Mouse (Mus musculus) effector memory CD4-positive, alpha-beta T cell, adult 7 months (primary cell): ENCODE data around the gene Uhrf1bp1. TPM values are rescaled to one million over a fixed set of nuclear protein-coding genes. Genes with fewer than 3 reads are reported as not detected.

Experiments used
- polyA plus RNA-seq: library from polyadenylated mRNA; unstranded; fragments of 100-300 nt; shearing (Covaris generic); gene quantifications from one replicate; pipeline ENCODE4 v1.2.1, GENCODE M21; 2017

Gene Uhrf1bp1
- polyA plus RNA-seq = 1.5 TPM

DNA sequence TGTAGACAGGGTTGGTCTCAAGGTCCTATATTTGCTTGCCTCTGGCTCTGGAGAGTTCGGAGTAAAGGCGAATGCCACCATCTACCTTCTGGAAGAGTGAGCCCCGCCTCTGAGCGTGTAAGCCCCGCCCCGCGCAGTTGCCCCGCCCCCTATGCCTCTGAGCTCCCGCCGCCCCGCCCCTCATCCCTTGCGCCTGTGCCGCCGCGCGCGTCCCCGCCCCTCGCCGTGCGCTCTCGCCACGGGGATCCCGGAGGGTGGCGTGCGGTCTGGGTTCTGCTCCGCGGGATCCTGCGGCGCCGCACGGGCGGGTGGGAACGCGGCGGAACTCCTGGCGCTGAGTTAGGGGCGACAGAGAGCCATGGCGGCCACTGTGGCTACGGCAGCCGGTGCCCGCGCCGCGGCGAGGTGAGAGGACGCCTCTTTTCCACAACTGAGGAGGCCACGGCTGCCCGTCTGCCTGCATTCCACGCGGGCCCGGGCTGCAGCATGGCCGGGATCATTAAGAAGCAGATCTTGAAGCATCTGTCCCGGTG, at the start of gene Uhrf1bp1:
Uhrf1bp1 (plus strand) TSS at position 177 of the 533 bp plus-strand sequence.

DNA sequence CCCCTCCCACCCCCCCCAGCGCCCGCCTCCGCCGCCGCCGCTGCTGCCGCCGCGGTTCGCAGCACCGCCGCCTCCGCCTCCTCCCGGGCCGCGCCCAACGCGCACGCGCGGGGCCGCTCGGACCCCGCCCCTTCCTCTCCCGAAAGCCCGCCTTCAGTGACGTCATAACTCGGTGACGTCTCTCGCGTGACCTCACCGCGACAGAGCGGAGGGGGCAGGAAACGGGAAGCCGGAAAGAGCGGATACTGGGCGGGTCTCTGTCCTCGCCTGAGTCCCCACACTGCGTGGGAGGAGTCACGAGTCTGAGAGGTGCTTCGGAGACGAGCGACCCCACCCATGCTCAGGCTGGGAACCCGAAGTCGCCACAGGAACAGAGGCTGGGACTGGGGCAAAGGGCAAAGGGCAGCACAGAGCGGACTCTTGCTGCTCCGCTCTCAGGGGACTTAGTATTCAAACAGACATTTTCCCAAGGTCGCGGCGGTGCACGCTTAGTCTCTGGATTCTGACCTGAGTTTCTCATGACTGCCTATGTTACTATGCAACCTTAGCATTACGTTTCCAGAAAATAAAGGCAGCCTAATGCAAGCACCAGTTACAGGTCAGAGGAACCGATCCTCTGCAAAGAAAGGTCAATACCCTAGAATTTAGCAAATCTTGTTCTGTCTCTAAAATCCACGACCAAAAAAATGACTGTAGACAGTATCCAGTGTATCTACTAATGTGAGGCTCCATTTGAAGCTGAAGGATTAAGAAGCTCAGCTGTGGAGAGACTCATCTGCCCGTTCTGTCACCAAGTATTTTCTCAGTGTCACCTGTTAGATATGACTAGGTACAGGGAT, 35.5 kb upstream of the Uhrf1bp1 start, which contains the start of gene D17Wsu92e:
D17Wsu92e (minus strand) TSS at position 81 of the 839 bp plus-strand sequence.

DNA sequence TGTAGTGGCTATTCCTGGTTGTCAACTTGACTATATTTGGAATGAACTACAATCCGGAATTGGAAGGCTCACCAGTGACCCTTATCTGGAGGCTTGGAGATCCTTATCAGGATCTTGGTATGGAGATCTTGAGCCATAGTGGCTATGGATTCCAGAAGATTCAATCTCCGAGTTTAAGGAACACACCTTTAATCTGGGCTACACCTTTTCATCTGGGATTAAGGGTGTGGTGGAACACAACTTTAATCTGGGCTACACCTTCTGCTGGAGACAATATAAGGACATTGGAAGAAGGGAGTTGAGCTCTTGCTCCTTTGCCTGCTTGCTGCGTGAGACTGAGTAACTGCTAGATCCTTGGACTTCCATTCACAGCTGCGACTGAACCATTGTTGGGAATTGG, 18.4 kb upstream of the Uhrf1bp1 start, which contains the start of gene Snrpc:
Snrpc (plus strand) TSS at position 301 of the 400 bp plus-strand sequence.

DNA sequence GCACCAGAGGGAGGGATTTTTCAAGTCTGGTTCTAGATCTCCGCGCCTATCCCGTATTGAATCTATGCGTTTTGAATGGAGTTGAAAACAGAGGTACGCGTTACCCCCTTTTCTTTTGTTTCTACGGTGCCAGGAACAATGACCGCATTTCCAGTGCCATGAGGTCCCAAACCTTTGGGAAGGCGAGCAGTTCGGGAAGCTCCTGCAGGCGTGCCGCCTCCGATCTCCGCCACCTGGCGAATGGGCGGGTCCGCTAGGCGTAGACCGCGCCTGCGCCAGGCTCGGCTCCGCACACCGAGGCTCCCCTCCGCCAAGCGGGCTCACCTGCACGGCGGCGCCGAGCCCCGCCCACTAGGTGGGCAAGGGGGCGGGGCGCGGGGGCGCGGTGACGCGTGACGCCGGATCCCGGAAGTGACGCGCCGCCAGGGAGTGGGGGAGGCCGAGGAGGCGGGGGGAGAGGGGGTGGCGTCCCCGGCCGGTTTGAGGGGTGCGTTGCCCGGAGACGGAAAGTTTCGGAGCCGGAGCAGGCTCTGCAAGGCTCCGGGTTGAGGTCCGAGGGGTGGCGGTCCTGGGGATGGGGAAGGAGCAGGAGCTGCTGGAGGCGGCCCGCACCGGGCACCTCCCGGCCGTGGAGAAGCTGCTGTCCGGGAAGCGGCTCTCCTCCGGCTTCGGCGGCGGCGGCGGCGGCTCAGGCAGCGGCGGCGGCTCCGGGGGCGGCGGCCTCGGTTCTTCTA, 52.8 kb downstream of the Uhrf1bp1 start, which contains the start of gene Anks1:
Anks1 (plus strand) TSS at position 419 of the 734 bp plus-strand sequence.

DNA sequence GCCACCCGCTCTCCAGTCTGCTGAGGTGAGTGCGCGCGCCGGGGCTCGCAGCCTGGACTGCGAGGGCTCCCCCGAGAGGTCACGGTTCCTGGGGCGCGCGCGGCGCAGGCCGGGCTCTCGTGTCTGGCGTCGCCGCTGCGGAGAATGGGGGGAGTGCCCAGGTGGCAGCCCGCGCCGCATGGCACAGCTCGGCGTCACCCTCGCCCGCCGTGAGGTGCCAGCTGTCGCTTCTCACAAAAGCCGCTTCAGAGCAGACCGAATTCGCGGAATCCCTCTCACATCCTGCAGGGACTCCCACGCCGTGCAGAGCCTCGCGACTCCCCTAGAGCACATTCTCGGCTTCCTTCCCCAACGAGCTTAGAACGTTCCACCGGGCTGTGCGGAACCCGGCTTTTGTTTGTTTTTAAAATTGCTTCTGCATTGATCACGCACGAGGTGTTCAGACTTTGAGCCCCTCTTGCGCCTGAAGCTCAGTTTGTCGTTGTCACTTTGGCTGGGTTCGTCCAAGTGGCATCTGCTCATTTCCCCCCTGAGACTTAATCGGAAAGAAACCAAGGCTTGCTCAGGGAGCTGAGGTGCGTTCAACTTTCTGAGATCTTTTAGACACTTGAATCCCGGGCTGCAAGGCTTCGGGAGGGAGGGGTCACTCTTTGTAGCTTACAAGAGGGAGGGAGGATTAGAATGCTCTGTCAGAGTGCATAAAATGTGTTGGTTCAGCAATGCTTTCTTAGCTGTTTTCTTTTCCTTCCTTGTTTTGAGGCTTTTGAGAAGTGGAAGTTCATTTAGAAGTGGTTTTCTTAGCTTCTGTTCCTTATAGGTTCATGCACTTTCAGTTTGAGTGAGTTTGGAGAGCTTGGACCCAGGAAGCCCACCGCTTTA, 53.6 kb downstream of the Uhrf1bp1 start, which contains the start of gene Taf11:
Taf11 (minus strand) TSS at position 223 of the 879 bp plus-strand sequence.

Other genes with a start within 250 kb of the Uhrf1bp1 start
- 60.5 TPM for gene Nudt3, start 232.9 kb upstream of the Uhrf1bp1 start, polyA plus RNA-seq
- not detected for gene RPS10-NUDT3, start 221.2 kb upstream of the Uhrf1bp1 start, polyA plus RNA-seq
- 979 TPM for gene Rps10, start 219.8 kb upstream of the Uhrf1bp1 start, polyA plus RNA-seq
- gene Pacsin1, start 200.9 kb upstream of the Uhrf1bp1 start, polyA plus RNA-seq = 14.1 TPM
- gene Spdef, start 127.5 kb upstream of the Uhrf1bp1 start, polyA plus RNA-seq = not detected
- 31.9 TPM for gene D17Wsu92e, start 35.8 kb upstream of the Uhrf1bp1 start, polyA plus RNA-seq
- gene Snrpc, start 18.3 kb upstream of the Uhrf1bp1 start, polyA plus RNA-seq = 105 TPM
- 15.2 TPM for gene Anks1, start 52.9 kb downstream of the Uhrf1bp1 start, polyA plus RNA-seq
- gene Taf11, start 53.4 kb downstream of the Uhrf1bp1 start, polyA plus RNA-seq = 26.9 TPM
- 0.69 TPM for gene Tcp11, start 224.2 kb downstream of the Uhrf1bp1 start, polyA plus RNA-seq